Mouse (Mus musculus): Measurements from ENCODE around the gene Gm21958.

DNA sequence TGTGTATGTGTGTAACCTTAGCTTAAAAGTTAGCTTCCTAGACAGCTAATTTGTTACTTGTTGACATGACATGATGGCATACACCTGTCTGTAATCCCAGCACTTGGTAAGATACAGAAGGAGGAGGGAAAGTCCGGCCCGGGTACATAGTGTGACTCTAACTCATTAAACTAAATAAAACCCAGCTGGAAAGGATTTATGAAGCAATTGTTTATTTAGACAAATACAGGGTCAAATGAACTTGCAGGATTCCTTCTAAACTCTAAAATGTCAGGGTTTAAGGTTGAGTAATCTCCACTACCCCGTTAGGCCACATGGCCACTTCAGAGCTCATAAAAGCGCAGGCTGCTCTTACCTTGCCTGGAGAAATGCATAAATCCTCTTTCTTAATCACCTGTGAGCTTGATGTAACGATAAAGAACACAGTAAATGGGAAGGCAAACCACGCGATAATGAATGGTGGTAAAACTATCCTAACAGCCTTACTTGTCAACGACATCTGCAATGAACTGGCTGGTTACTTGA, 17.5 kb upstream of the Gm21958 start:
- TF ChIP-seq MAX (IDR thresholded peaks at IDR 0.05; ENCODE audit: low read depth): no peak
- TF ChIP-seq E2F4 (IDR thresholded peaks at IDR 0.05; ENCODE audit: insufficient read depth): no peak
- TF ChIP-seq POLR2A (IDR thresholded peaks at IDR 0.05; ENCODE audit: insufficient read length, low read depth): no peak
- no peak for TF ChIP-seq MYOG (IDR thresholded peaks at IDR 0.05; ENCODE audit: control insufficient read depth in 1 of 3, insufficient read depth in 1 of 3, insufficient read length in 2 of 3, low read depth in 2 of 3)
- no peak for TF ChIP-seq REST (IDR thresholded peaks at IDR 0.05; ENCODE audit: insufficient read depth, insufficient read length)
- TF ChIP-seq SRF (IDR thresholded peaks at IDR 0.05; ENCODE audit: control insufficient read depth, insufficient read length, low read depth): no peak
- no peak for TF ChIP-seq USF1 (IDR thresholded peaks at IDR 0.05; ENCODE audit: low read depth)
- no peak for TF ChIP-seq POLR2AphosphoS2 (IDR thresholded peaks at IDR 0.05; ENCODE audit: insufficient read length, low read depth)
